Mouse (Mus musculus) limb, embryonic 14.5 days (tissue): Measurements from ENCODE around the gene Rab21. TPM values are rescaled to one million over a fixed set of nuclear protein-coding genes. Genes with fewer than 3 reads are reported as not detected.

Experiments
- ATAC-seq: fragments of 200-750 bp; cut with Nextera tagmentation; 2 replicates; pipeline ENCODE4 v1.8.0; 2017; ENCODE audit warnings: low read depth, moderate number of reproducible peaks, moderate TSS enrichment; ENCODE audit not compliant: low FRiP score
- DNase-seq: peaks from one replicate; pipeline ENCODE4 v3.0.0-alpha.2; 2015; ENCODE audit warnings: low spot score
- H3K27ac ChIP-seq: fragments of 300-500 bp; sonication (generic); replicated peaks from 2 replicates; pipeline ENCODE4 v1.5.1; 2014; ENCODE audit warnings: low read depth, mild to moderate bottlenecking, low read length, moderate library complexity, mixed read lengths
- H3K27me3 ChIP-seq: fragments of 300-500 bp; sonication (generic); 2 replicates; pipeline ENCODE4 v1.6.1; 2014; ENCODE audit warnings: low read length, mixed read lengths; ENCODE audit not compliant: control insufficient read depth, insufficient read depth
- H3K36me3 ChIP-seq: fragments of 300-500 bp; sonication (generic); 2 replicates; pipeline ENCODE4 v1.6.1; 2014; ENCODE audit warnings: mild to moderate bottlenecking, low read length, moderate library complexity, mixed read lengths; ENCODE audit not compliant: control insufficient read depth, insufficient read depth
- H3K4me1 ChIP-seq: fragments of 300-500 bp; sonication (generic); 2 replicates; pipeline ENCODE4 v1.6.1; 2014; ENCODE audit warnings: antibody characterized with exemption, low read length, mixed read lengths; ENCODE audit not compliant: control insufficient read depth, insufficient read depth
- H3K4me2 ChIP-seq: fragments of 300-500 bp; sonication (generic); replicated peaks from 2 replicates; pipeline ENCODE4 v1.6.1; 2014; ENCODE audit warnings: low read depth, mild to moderate bottlenecking, low read length, moderate library complexity; ENCODE audit not compliant: severe bottlenecking
- H3K4me3 ChIP-seq: fragments of 300-500 bp; sonication (generic); replicated peaks from 2 replicates; pipeline ENCODE4 v1.5.1; 2014; ENCODE audit warnings: low read length
- H3K9ac ChIP-seq: fragments of 300-500 bp; sonication (generic); 2 replicates; pipeline ENCODE4 v1.6.1; 2014; ENCODE audit warnings: mild to moderate bottlenecking, low read depth, low read length, moderate library complexity; ENCODE audit not compliant: severe bottlenecking
- H3K9me3 ChIP-seq: fragments of 300-500 bp; sonication (generic); 2 replicates; pipeline ENCODE4 v1.6.1; 2016; ENCODE audit warnings: low read length; ENCODE audit not compliant: control insufficient read depth
- POLR2A ChIP-seq: fragments of 200-500 bp; IDR thresholded peaks from 2 replicates; pipeline ENCODE4 v1.8.0; 2012; ENCODE audit warnings: inconsistent platforms, mild to moderate bottlenecking, moderate library complexity, borderline replicate concordance; ENCODE audit not compliant: insufficient read depth, insufficient read length; ENCODE audit errors: extremely low read depth
- WGBS: fragments of 180-500 bp; shearing (Covaris S2); extraction: QIAGEN DNeasy Blood & Tissue Kit; methylation state at CpG from one replicate; pipeline ENCODE4 v1.1.7; 2014; 5-methylcytosine and 5-hydroxymethylcytosine counted together
- polyA plus RNA-seq, 2 experiments: library from polyadenylated mRNA; depleted of rRNA in 1 of 2; stranded (reverse) in 1 of 2; unstranded in 1 of 2; fragments of >200 nt; fragmentation: Nextera tagmentation in 1 of 2; extraction: Ambion mirVana in 1 of 2; gene quantifications; 2 replicates each; pipeline versions ENCODE4 v1.2.1 to v1.2.3; 2012 to 2014

Gene Rab21
- polyA plus RNA-seq, 2 experiments = 8.0 to 19.9 TPM

- peaks cover 8% of the 10 kb centered on the region; the same call in 1 of the 2 replicates for H3K36me3 ChIP-seq
These were observed 3.2 kb downstream of the Rab21 start for GRCm38 (mm10) chr10:115312194-115312593.

GRCm38 (mm10) chr10:115311263-115311965, 4.0 kb downstream of the Rab21 start:
- H3K27ac ChIP-seq = no peak overlapping the region
- no peak overlapping the region for H3K9ac ChIP-seq
- H3K4me1 ChIP-seq = peaks cover 8% of the 10 kb centered on the region
- H3K36me3 ChIP-seq = peaks cover 8% of the 10 kb centered on the region; the same call in 1 of the 2 replicates
- TF ChIP-seq POLR2A = no peak
- no peak overlapping the region for H3K4me2 ChIP-seq
- H3K9me3 ChIP-seq = no peaks in the 10 kb centered on the region
- 92% methylated on average over 14 of the region's 14 CpGs for WGBS
- no peaks in the 10 kb centered on the region for H3K27me3 ChIP-seq
- DNase-seq = no peak
- ATAC-seq = no peak
- H3K4me3 ChIP-seq = no peak overlapping the region

More at GRCm38 (mm10) chr10:115312194-115312593, 3.2 kb downstream of the Rab21 start:
- no peak overlapping the region for H3K9ac ChIP-seq
- peaks cover 8% of the 10 kb centered on the region for H3K4me1 ChIP-seq
- H3K4me3 ChIP-seq = no peak overlapping the region
- no peak for ATAC-seq
- no peak overlapping the region for H3K27ac ChIP-seq
- no peak for DNase-seq
- no peaks in the 10 kb centered on the region for H3K27me3 ChIP-seq
- H3K9me3 ChIP-seq = no peaks in the 10 kb centered on the region
- H3K4me2 ChIP-seq = no peak overlapping the region
- TF ChIP-seq POLR2A = no peak
- WGBS = 88% methylated on average over 5 of the region's 5 CpGs

GRCm38 (mm10) chr10:115309191-115309590, 6.2 kb downstream of the Rab21 start:
- Histone ChIP-seq H3K27ac (no peak overlapping the region), H3K9ac (no peak overlapping the region), H3K36me3 (peaks cover 8% of the 10 kb centered on the region; the same call in 1 of the 2 replicates), H3K4me3 (no peak overlapping the region), H3K4me1 (peaks cover 8% of the 10 kb centered on the region), H3K27me3 (no peaks in the 10 kb centered on the region), H3K9me3 (no peaks in the 10 kb centered on the region), H3K4me2 (no peak overlapping the region)
- ATAC-seq = no peak
- no peak for TF ChIP-seq POLR2A
- 93% methylated on average over 4 of the region's 4 CpGs for WGBS
- no peak for DNase-seq

GRCm38 (mm10) chr10:115307331-115307875, 8.0 kb downstream of the Rab21 start:
- no peak overlapping the region for H3K9ac ChIP-seq
- no peak for DNase-seq
- ATAC-seq = no peak
- no peaks in the 10 kb centered on the region for H3K27me3 ChIP-seq
- H3K36me3 ChIP-seq = peaks cover 8% of the 10 kb centered on the region; the same call in 1 of the 2 replicates
- no peak for TF ChIP-seq POLR2A
- no peaks in the 10 kb centered on the region for H3K9me3 ChIP-seq
- H3K27ac ChIP-seq = no peak overlapping the region
- H3K4me2 ChIP-seq = no peak overlapping the region
- 81% methylated on average over 7 of the region's 7 CpGs for WGBS
- H3K4me3 ChIP-seq = no peak overlapping the region
- H3K4me1 ChIP-seq = no peaks in the 10 kb centered on the region

- WGBS = 88% methylated on average over 4 of the region's 4 CpGs
- Histone ChIP-seq H3K9ac (no peak overlapping the region), H3K4me1 (no peaks in the 10 kb centered on the region), H3K9me3 (no peaks in the 10 kb centered on the region), H3K27ac (no peak overlapping the region), H3K4me3 (no peak overlapping the region), H3K36me3 (peaks cover 44% of the 10 kb centered on the region), H3K27me3 (no peaks in the 10 kb centered on the region), H3K4me2 (no peak overlapping the region)
- no peak for ATAC-seq
- DNase-seq = no peak
- no peak for TF ChIP-seq POLR2A
These were observed 16.7 kb downstream of the Rab21 start for GRCm38 (mm10) chr10:115298683-115299082.
